Mouse (Mus musculus) heart, embryonic 12.5 days (tissue): ENCODE results near the gene Rps6kb1. TPM values are rescaled to one million over a fixed set of nuclear protein-coding genes. Genes with fewer than 3 reads are reported as not detected.

Experiments
- ATAC-seq: fragments of 200-750 bp; cut with Nextera tagmentation; 2 replicates; pipeline ENCODE4 v1.8.0; 2017; ENCODE audit warnings: moderate TSS enrichment, moderate library complexity; ENCODE audit not compliant: insufficient number of reproducible peaks, low FRiP score
- H3K27ac ChIP-seq: fragments of 300-500 bp; sonication (generic); 2 replicates; pipeline ENCODE4 v1.5.1; 2016; ENCODE audit warnings: mild to moderate bottlenecking, moderate library complexity; ENCODE audit not compliant: poor library complexity, severe bottlenecking
- H3K27me3 ChIP-seq: fragments of 300-500 bp; sonication (generic); replicated peaks from 2 replicates; pipeline ENCODE4 v1.6.1; 2016; ENCODE audit warnings: mild to moderate bottlenecking, moderate library complexity
- H3K36me3 ChIP-seq: fragments of 300-500 bp; sonication (generic); 2 replicates; pipeline ENCODE4 v1.6.1; 2016; ENCODE audit warnings: mild to moderate bottlenecking, moderate library complexity
- H3K4me1 ChIP-seq: fragments of 300-500 bp; sonication (generic); replicated peaks from 2 replicates; pipeline ENCODE4 v1.6.1; 2016; ENCODE audit warnings: mild to moderate bottlenecking
- H3K4me2 ChIP-seq: fragments of 300-500 bp; sonication (generic); 2 replicates; pipeline ENCODE4 v1.6.1; 2016; ENCODE audit warnings: mild to moderate bottlenecking, moderate library complexity
- H3K4me3 ChIP-seq: fragments of 300-500 bp; sonication (generic); 2 replicates; pipeline ENCODE4 v1.5.1; 2016; ENCODE audit warnings: mild to moderate bottlenecking
- H3K9ac ChIP-seq: fragments of 300-500 bp; sonication (generic); 2 replicates; pipeline ENCODE4 v1.6.1; 2016; ENCODE audit warnings: mild to moderate bottlenecking, moderate library complexity
- H3K9me3 ChIP-seq: fragments of 300-500 bp; sonication (generic); replicated peaks from 2 replicates; pipeline ENCODE4 v1.6.1; 2016; ENCODE audit warnings: mild to moderate bottlenecking, moderate library complexity
- WGBS: fragments of 180-500 bp; shearing (Covaris S2); methylation state at CpG from one replicate; pipeline ENCODE4 v1.1.7; 2016; 5-methylcytosine and 5-hydroxymethylcytosine counted together
- polyA plus RNA-seq: library from polyadenylated mRNA; unstranded; fragments of >200 nt; fragmentation: Nextera tagmentation; extraction: Ambion mirVana; gene quantifications from 2 replicates; pipeline ENCODE4 v1.2.1, GENCODE M21; 2016

Gene Rps6kb1
- polyA plus RNA-seq, 1 experiment from 2014 or later, result 56.8 TPM

DNA sequence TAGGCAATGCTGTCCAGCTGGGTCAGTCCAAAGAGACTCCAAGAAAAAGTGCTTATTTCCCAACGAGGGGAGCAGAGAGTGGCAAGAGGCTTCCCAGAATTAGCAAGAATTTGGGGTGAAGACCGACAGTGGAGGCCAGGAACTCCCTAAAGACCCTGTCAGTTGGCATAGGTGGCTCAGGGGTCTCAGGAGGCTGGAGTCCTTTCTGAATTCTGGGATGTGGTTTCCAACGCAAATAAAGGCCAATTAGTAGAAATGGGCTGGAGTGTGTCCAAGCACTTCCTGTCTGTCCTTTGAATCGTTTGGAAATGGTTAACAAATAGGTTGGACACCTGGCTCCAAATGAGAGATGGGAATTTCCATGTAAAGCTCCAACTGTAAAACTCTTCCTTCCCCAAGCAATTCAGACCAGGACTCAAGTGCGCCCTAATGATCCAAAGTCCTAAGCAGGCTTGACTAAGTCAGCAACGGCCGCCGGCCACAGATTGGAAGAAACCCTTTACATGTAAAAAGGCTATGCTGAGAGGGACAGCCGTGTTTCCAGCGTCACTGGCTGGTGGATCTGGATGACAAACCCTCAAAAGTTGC is 35.2 kb upstream of the Rps6kb1 start:
- ATAC-seq, result no peak
- 78% methylated on average over 10 of the region's 10 CpGs for WGBS
- Histone ChIP-seq H3K9me3 (no peaks in the 10 kb centered on the region), H3K4me2 (no peak overlapping the region), H3K4me3 (no peak overlapping the region), H3K36me3 (no peaks in the 10 kb centered on the region), H3K9ac (no peak overlapping the region), H3K4me1 (peaks cover 57% of the 10 kb centered on the region), H3K27me3 (no peaks in the 10 kb centered on the region), H3K27ac (no peak overlapping the region)

GRCm38 (mm10) chr11:86578809-86579730 is 34.5 kb upstream of the Rps6kb1 start:
- H3K27ac ChIP-seq, result 0 out of 2 replicates have a peak overlapping the region, but pooled peaks have one; percentile 30
- no peak for ATAC-seq

DNA sequence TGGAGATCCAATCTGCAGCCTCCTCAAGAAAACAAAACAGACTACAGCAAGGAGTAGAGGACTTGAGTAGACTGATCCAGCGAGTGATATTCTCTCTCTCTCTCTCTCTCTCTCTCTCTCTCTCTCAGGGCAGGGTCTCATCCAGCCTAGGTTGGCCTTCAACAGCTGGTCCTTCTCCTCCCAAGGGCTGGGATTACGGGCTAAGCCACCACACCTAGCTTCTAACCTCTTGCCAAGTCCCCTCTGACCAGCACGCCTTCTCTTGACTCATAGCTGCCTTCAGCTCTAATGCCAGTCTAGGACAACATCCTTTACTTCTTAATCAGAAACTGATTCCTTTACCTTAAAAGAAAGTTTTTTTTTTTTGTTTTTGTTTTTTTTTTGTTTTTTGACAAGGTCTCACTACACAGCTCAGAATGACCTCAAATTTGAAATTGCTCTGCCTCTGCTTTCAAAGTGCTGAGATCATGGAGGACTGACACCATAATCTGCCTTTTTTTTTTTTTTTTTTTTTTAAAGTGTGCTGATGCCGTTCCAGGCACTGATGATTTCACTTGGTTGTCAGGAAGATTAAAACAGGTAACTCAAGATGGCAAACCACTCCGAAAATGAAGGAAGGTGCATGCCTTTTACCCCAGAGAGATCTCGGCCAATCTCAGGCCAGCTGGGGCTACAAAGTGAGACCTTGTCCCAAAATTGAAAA is 33.7 kb upstream of the Rps6kb1 start:
- Histone ChIP-seq H3K27ac (peak overlapping the region; percentile 75), H3K4me1 (peaks cover 54% of the 10 kb centered on the region), H3K36me3 (no peaks in the 10 kb centered on the region), H3K4me3 (no peak overlapping the region), H3K9me3 (no peaks in the 10 kb centered on the region), H3K4me2 (no peak overlapping the region), H3K9ac (no peak overlapping the region), H3K27me3 (no peaks in the 10 kb centered on the region)
- WGBS, result 74% methylated on average over 6 of the region's 6 CpGs
- ATAC-seq, result no peak

More at GRCm38 (mm10) chr11:86578809-86579730, 34.5 kb upstream of the Rps6kb1 start:
- Histone ChIP-seq H3K27me3 (no peaks in the 10 kb centered on the region), H3K4me3 (no peak overlapping the region), H3K4me2 (0 out of 2 replicates have a peak overlapping the region, but pooled peaks have one; percentile 2), H3K9me3 (no peaks in the 10 kb centered on the region), H3K9ac (no peak overlapping the region), H3K36me3 (no peaks in the 10 kb centered on the region), H3K4me1 (peaks cover 56% of the 10 kb centered on the region)
- 63% methylated on average over 25 of the region's 25 CpGs for WGBS

DNA sequence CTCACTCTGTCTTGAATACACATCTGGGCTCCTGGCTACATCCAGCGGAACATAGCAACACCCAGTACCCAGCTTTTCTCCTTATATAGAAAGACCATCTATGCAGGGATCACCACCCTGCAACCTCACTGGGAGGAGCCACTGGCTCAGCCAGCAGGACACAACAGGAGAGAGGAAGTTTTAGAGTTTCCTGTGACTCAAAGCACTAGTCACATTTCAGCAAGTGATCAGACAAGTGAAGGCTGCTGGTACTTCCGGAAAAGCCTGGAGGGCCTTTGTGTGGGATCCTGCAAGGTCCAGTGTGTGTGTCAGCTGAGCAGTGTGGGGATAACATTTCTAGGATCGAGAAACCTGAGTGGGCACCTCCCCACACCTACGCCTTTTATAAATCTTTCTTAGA is 32.6 kb upstream of the Rps6kb1 start:
- H3K9me3 ChIP-seq, result no peaks in the 10 kb centered on the region
- H3K36me3 ChIP-seq, result no peaks in the 10 kb centered on the region
- 48% methylated on average over 4 of the region's 4 CpGs for WGBS
- H3K4me2 ChIP-seq, result no peak overlapping the region
- peak; percentile 66; the same call in 1 of the 2 replicates for ATAC-seq
- peaks cover 50% of the 10 kb centered on the region for H3K4me1 ChIP-seq
- H3K27me3 ChIP-seq, result no peaks in the 10 kb centered on the region
- no peak overlapping the region for H3K9ac ChIP-seq
- H3K27ac ChIP-seq, result peak overlapping the region; percentile 75
- H3K4me3 ChIP-seq, result no peak overlapping the region

DNA sequence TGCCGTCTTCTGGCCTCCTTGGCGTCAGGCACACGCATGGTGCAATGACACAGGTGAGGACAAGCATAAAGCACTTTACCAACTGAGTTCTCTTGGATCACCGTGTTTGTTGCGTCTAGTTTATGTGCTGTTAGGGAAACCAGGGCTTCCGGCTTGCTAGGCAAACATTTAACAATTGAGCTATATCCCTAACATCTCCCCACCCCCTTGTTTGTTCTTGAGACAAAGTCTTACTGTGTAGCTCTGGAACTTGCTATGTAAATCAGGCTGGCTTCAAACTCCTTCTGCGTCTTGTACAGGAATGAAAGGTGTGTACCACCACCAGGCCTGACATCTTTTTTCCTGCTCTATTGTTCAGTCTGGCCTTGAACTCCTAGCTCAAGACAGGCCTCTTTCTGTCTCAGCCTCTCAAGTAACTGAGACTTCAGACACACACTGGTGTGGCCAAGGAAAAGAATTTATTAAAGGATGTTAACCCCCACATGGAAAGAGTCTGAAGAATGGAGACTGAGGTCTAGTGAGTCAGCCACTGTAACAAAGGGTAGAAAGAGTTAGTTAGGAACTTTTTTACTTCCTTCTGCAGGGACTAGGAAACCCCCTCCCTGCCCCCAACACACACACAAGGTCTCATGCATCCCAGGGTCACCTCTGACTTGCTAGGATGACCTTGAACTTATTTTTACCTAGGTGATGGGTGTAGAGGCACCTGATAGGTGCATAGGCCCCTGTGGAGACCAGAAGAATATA is 31.2 kb upstream of the Rps6kb1 start:
- Histone ChIP-seq H3K4me2 (no peak overlapping the region), H3K9ac (no peak overlapping the region), H3K4me1 (peaks cover 48% of the 10 kb centered on the region), H3K36me3 (no peaks in the 10 kb centered on the region), H3K9me3 (no peaks in the 10 kb centered on the region), H3K27ac (no peak overlapping the region), H3K27me3 (no peaks in the 10 kb centered on the region), H3K4me3 (no peak overlapping the region)
- WGBS, result 81% methylated on average over 7 of the region's 7 CpGs
- ATAC-seq, result no peak

GRCm38 (mm10) chr11:86574408-86574807 is 29.8 kb upstream of the Rps6kb1 start:
- 35% methylated on average over 2 of the region's 2 CpGs for WGBS
- no peak for ATAC-seq
- Histone ChIP-seq H3K4me1 (peaks cover 50% of the 10 kb centered on the region), H3K4me3 (no peak overlapping the region), H3K9ac (no peak overlapping the region), H3K9me3 (no peaks in the 10 kb centered on the region), H3K27me3 (no peaks in the 10 kb centered on the region), H3K36me3 (no peaks in the 10 kb centered on the region), H3K27ac (no peak overlapping the region), H3K4me2 (no peak overlapping the region)

GRCm38 (mm10) chr11:86573646-86574231 is 29.1 kb upstream of the Rps6kb1 start:
- Histone ChIP-seq H3K9ac (no peak overlapping the region), H3K4me2 (no peak overlapping the region), H3K27ac (no peak overlapping the region), H3K4me3 (no peak overlapping the region), H3K4me1 (peaks cover 43% of the 10 kb centered on the region), H3K9me3 (no peaks in the 10 kb centered on the region), H3K27me3 (no peaks in the 10 kb centered on the region), H3K36me3 (no peaks in the 10 kb centered on the region)
- no peak for ATAC-seq
- 84% methylated on average over 6 of the region's 6 CpGs for WGBS

DNA sequence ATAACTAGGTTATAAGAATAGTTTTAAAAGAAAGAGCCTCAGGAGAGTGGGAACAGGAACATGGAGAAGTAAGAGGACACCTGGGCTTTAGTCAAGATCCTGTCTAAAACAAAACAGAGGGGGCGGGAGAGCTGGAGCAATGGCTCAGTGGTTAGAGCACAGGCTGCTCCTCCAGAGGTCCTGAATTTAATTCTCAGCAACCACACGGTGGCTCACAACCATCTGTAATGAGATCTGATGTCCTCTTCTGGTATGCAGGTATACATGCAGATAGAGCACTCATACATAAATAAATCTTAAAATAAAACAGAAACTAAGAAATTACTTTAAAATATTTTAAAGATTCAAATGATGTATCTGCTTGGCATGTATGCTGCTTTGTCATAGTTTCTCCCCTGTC is 28.0 kb upstream of the Rps6kb1 start:
- ATAC-seq, result no peak
- peaks cover 36% of the 10 kb centered on the region for H3K4me1 ChIP-seq
- H3K4me2 ChIP-seq, result no peak overlapping the region
- no peak overlapping the region for H3K9ac ChIP-seq
- 69% methylated on average over 2 of the region's 2 CpGs for WGBS
- no peak overlapping the region for H3K27ac ChIP-seq
- no peaks in the 10 kb centered on the region for H3K36me3 ChIP-seq
- no peaks in the 10 kb centered on the region for H3K9me3 ChIP-seq
- no peaks in the 10 kb centered on the region for H3K27me3 ChIP-seq
- H3K4me3 ChIP-seq, result no peak overlapping the region

- Histone ChIP-seq H3K9me3 (no peaks in the 10 kb centered on the region), H3K27ac (0 out of 2 replicates have a peak overlapping the region, but pooled peaks have one; percentile 60), H3K36me3 (peaks cover 5% of the 10 kb centered on the region; the same call in 1 of the 2 replicates), H3K27me3 (no peaks in the 10 kb centered on the region), H3K4me2 (peak overlapping the region; percentile 8), H3K4me1 (peaks cover 28% of the 10 kb centered on the region), H3K9ac (no peak overlapping the region), H3K4me3 (no peak overlapping the region)
- ATAC-seq, result no peak
- WGBS, result 69% methylated on average over 4 of the region's 4 CpGs
Observed at GRCm38 (mm10) chr11:86571871-86572270, 27.3 kb upstream of the Rps6kb1 start.

- no peaks in the 10 kb centered on the region for H3K27me3 ChIP-seq
- peak overlapping the region; percentile 8 for H3K4me2 ChIP-seq
- 42% methylated on average over 15 of the region's 15 CpGs for WGBS
- H3K9me3 ChIP-seq, result no peaks in the 10 kb centered on the region
- H3K4me3 ChIP-seq, result no peak overlapping the region
- ATAC-seq, result no peak
- peaks cover 8% of the 10 kb centered on the region; the same call in 1 of the 2 replicates for H3K36me3 ChIP-seq
- peak overlapping the region; percentile 60 for H3K27ac ChIP-seq
- H3K9ac ChIP-seq, result no peak overlapping the region
- H3K4me1 ChIP-seq, result peaks cover 22% of the 10 kb centered on the region
Observed at GRCm38 (mm10) chr11:86571047-86571855, 26.6 kb upstream of the Rps6kb1 start.
